In genomic region chr16:50529511-50530416, GRCm38 (mm10) we compare ENCODE assay signal across 8 mouse cellular contexts.
DNase-seq lines count a peak whose midpoint lies in the region; ATAC-seq lines count a peak whose summit lies in the region.

No protein-coding gene starts in this region.

- no peak for ATAC-seq in embryonic facial prominence, embryonic 15.5 days (ENCODE audit: insufficient number of reproducible peaks, low FRiP score, low TSS enrichment, low read depth)
- peak; percentile 48 for ATAC-seq in heart, embryonic 12.5 days (ENCODE audit: insufficient number of reproducible peaks, low FRiP score)
- peak; percentile 75 for ATAC-seq in kidney, embryonic 16.5 days (ENCODE audit: low FRiP score, low TSS enrichment)

- no peaks in the 10 kb centered on the region for H3K27me3 ChIP-seq in embryonic facial prominence, embryonic 15.5 days
- H3K27me3 ChIP-seq in heart, embryonic 12.5 days (replicated peaks), result no peaks in the 10 kb centered on the region
- H3K27me3 ChIP-seq in kidney, embryonic 16.5 days (ENCODE audit: insufficient read depth, low read length), result no peaks in the 10 kb centered on the region

- H3K4me3 ChIP-seq in embryonic facial prominence, embryonic 15.5 days (replicated peaks), result peak overlapping the region; percentile 79
- peak overlapping the region; percentile 82 for H3K4me3 ChIP-seq in heart, embryonic 12.5 days
- peak overlapping the region; percentile 67 for H3K4me3 ChIP-seq in kidney, embryonic 16.5 days (ENCODE audit: low read length)

- under 1% methylated on average over 46 of the region's 46 CpGs for WGBS in embryonic facial prominence, embryonic 15.5 days
- under 1% methylated on average over 46 of the region's 46 CpGs for whole genome bisulfite sequencing in heart, embryonic 12.5 days
- under 1% methylated on average over 46 of the region's 46 CpGs for WGBS in kidney, embryonic 16.5 days

- peak; percentile 96 for DNase-seq in A20 (ENCODE audit: low read depth, low spot score)
- DNase-seq in adrenal gland, postnatal 4 days (ENCODE audit: low spot score in 2 of 2), result peak; percentile 74 to 75
- DNase-seq in liver, result peak; percentile 80
- DNase-seq in monocyte, adult 2 months (ENCODE audit: low read depth in 1 of 2, low spot score in 2 of 2), result peak; percentile 19 to 69
- DNase-seq in spleen, postnatal 14 days (ENCODE audit: low spot score in 2 of 2), result peak; percentile 32 to 61

- no peaks in the 10 kb centered on the region for H3K36me3 ChIP-seq in embryonic facial prominence, embryonic 15.5 days
- no peaks in the 10 kb centered on the region for H3K36me3 ChIP-seq in heart, embryonic 12.5 days
- H3K36me3 ChIP-seq in kidney, embryonic 16.5 days (ENCODE audit: insufficient read depth, low read length), result no peaks in the 10 kb centered on the region

- H3K9me3 ChIP-seq in embryonic facial prominence, embryonic 15.5 days (replicated peaks), result no peaks in the 10 kb centered on the region
- H3K9me3 ChIP-seq in heart, embryonic 12.5 days (replicated peaks), result no peaks in the 10 kb centered on the region
- no peaks in the 10 kb centered on the region for H3K9me3 ChIP-seq in kidney, embryonic 16.5 days (ENCODE audit: low read length)

- H3K9ac ChIP-seq in embryonic facial prominence, embryonic 15.5 days, result peak overlapping the region; percentile 57
- H3K9ac ChIP-seq in heart, embryonic 12.5 days, result peak overlapping the region; percentile 91
- peak overlapping the region; percentile 80 for H3K9ac ChIP-seq in kidney, embryonic 16.5 days (replicated peaks; ENCODE audit: low read length)

- H3K27ac ChIP-seq in embryonic facial prominence, embryonic 15.5 days (replicated peaks), result peak overlapping the region; percentile 90
- peak overlapping the region; percentile 95 for H3K27ac ChIP-seq in heart, embryonic 12.5 days (ENCODE audit: poor library complexity, severe bottlenecking)
- H3K27ac ChIP-seq in kidney, embryonic 16.5 days (ENCODE audit: low read length), result peak overlapping the region; percentile 90

- H3K4me1 ChIP-seq in embryonic facial prominence, embryonic 15.5 days, result peaks cover 10% of the 10 kb centered on the region
- H3K4me1 ChIP-seq in heart, embryonic 12.5 days (replicated peaks), result peaks cover 8% of the 10 kb centered on the region
- H3K4me1 ChIP-seq in kidney, embryonic 16.5 days (ENCODE audit: insufficient read depth, low read length), result peaks cover 9% of the 10 kb centered on the region

- peak overlapping the region; percentile 99 for H3K4me2 ChIP-seq in embryonic facial prominence, embryonic 15.5 days (replicated peaks)
- peak overlapping the region; percentile 90 for H3K4me2 ChIP-seq in heart, embryonic 12.5 days
- peak overlapping the region; percentile 81 for H3K4me2 ChIP-seq in kidney, embryonic 16.5 days (replicated peaks; ENCODE audit: low read depth, low read length)

Comparison
In these comparisons a context has a peak if more than half of its experiments do, and no peak if none do; other contexts are left out.
1. DNase-seq: peak in every context shown above with its lines; median percentile 96 in A20; 80 in liver; 74 in adrenal gland, postnatal 4 days; 46 in spleen, postnatal 14 days; 44 in monocyte, adult 2 months.